Mouse (Mus musculus) urinary bladder, postnatal 25 days (tissue): ENCODE data around the gene Bpifb9b.
"Not testable (repeated sequence)": the region's sequence is repeated elsewhere in the genome, so short reads cannot be mapped to it uniquely, and the experiment has no call there.

ENCODE experiments used
- DNase-seq: peaks from one replicate; pipeline ENCODE4 v3.0.0; 2022; ENCODE audit warnings: low spot score

Gene Bpifb9b

DNA sequence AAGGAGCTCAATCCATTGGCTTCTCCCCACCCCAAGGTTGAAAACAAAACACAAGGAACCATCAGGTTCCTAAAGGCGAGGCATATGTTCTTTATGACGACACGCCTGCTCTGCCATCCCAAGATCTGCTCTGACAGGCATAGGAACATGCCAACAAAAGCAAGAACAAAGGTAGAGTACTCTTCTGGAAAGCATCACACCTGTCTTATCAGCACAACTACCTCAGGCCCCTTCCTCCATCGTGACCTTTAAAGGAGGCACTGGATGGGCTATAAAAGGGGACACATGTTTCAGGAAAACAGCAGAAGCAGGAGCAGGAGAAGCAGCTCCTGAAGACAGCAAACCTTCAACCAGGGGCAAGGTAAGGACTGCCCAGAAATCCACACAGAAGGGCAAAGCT lies at the start of gene Bpifb9b:
TSS of gene Bpifb9b (plus strand) at position 301 of the 400 bp plus-strand sequence.
- not testable (repeated sequence) for DNase-seq

- not testable (repeated sequence) for DNase-seq
Measured at GRCm38 (mm10) chr2:154257554-154257953, 49.5 kb upstream of the Bpifb9b start, which contains the start of gene Bpifb9a. Bpifb9a (plus strand) TSS chr2:154257854.

GRCm38 (mm10) chr2:154264397-154264796 lies 42.6 kb upstream of the Bpifb9b start:
- DNase-seq, result not testable (repeated sequence)

- DNase-seq, result not testable (repeated sequence)
Measured at GRCm38 (mm10) chr2:154291866-154292265, 15.2 kb upstream of the Bpifb9b start.

GRCm38 (mm10) chr2:154292833-154293232 lies 14.2 kb upstream of the Bpifb9b start:
- DNase-seq, result no peak

DNA sequence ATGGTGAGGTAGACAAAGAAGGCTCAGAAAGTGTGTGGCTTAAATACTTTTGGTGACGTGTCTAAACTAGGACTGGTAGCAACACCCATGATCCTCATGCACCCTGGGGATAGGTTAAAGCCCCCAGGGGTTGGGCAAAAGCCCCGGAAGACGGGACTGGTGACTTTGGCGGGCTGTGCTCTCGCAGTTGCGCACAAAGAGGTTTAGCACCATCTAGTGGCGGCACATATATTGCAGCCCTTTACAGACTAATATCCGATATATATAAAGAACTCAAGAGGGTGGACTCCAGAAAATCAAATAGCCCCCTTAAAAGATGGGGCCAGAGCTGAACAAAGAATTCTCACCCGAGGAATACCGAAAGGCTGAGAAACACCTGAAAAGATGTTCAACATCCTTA lies 12.3 kb upstream of the Bpifb9b start:
- DNase-seq, result peak; percentile 16

GRCm38 (mm10) chr2:154300496-154300895 lies 6.5 kb upstream of the Bpifb9b start:
- DNase-seq, result peak; percentile 48

GRCm38 (mm10) chr2:154301763-154302162 lies 5.3 kb upstream of the Bpifb9b start:
- DNase-seq, result no peak

DNA sequence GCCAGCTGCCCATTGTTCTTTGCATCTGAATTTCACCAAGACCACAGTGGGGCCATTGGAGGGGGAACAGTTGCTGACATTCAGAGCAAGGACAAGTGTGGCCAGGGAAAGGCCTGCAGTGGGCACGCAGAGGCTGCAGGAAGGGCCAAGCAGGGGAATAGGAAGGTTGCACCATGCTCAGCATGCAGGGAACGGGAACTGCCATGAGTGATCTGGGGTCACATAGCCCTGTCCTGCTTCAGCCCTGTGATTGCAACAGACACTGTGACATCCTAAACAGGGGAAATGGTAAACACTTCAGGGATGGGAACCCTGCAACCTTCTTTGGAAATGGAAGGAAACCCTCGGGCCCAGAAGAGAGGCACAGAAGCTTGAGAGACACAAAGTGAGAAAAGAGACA lies 2.4 kb upstream of the Bpifb9b start:
- DNase-seq, result not testable (repeated sequence)

DNA sequence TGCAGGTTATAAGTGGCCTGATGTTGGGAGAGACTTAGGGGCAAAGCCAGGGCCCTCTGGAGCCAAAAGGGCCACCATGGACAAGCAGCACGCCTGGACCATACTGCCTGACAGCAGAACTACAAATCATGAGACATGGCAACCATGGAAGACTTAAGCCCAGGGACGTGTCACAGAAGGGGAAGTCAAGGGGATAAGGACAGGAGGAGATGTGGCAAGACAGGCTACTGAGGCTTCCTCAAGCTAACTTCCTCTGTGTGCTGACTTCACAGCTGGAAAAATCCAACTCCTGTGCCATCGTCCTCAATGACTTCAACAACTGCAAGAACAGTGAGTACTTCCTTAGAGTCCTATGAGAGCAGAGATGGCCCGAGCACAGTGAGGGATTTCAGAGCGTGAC lies 6.7 kb downstream of the Bpifb9b start:
- DNase-seq, result not testable (repeated sequence)

GRCm38 (mm10) chr2:154326852-154327251 lies 19.8 kb downstream of the Bpifb9b start:
- DNase-seq, result no peak

GRCm38 (mm10) chr2:154335572-154335971 lies 28.5 kb downstream of the Bpifb9b start:
- no peak for DNase-seq

DNA sequence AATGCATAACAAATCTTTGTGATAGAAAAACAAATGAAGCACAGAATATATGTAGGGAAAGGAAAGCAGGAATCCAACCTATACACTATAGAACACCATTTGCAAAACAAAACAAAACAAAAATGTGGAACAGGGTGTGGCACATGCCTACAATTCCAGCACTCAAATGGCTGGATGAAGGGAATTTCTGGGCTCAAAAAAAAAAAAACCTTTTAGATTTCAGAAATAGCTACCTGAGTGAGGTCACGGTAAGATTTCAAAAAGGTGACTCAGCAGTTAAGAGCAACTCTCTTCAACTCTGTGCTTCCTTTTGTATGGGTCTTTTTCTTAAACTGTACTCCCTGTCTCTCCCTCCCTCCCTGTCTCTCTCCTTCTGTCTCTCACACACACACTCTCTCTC lies 31.1 kb downstream of the Bpifb9b start:
- DNase-seq, result no peak

- no peak for DNase-seq
Measured at GRCm38 (mm10) chr2:154339356-154339755, 32.3 kb downstream of the Bpifb9b start.

DNA sequence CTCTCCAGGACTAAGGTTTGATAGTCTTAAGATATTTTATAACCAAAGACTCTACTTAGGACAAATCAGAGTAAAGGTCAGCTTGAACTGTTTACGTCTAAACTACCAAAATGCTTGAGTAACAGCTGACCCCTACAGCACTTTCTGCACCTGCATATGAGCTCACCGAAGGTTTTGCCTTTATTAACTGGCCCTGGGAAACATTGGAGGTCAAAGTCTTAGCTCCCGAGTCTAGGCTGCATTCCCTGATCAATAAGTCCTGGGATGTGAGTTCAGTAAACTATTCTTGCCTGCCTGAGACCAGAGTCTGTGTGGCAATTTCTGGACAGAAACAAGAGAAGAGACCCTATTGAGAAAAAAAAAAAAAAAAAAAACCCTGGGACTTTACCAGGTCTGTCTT lies 41.1 kb downstream of the Bpifb9b start:
- DNase-seq, result no peak

DNA sequence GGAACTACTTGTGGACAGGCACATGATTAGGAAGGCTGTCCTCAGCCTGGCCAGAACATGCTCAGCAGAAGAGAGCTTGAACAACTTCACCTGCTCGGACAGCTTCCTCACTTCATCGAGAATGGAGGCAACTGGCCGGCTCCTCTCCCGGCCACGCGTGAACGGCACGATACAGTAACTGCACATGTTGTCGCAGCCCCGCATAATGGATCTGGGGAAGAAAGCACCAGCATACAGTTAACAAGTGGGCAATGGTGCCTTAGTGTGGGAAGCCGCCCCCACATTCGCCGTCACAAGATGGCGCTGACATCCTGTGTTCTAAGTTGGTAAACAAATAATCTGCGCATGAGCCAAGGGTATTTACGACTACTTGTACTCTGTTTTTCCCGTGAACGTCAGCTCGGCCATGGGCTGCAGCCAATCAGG lies 47.0 kb downstream of the Bpifb9b start:
- not testable (repeated sequence) for DNase-seq

- no peak for DNase-seq
Measured at GRCm38 (mm10) chr2:154367510-154367909, 60.5 kb downstream of the Bpifb9b start.
